Mouse (Mus musculus) testis, adult 2 months (tissue): ENCODE data around the gene Kcnj9.

ENCODE experiments used
- CTCF ChIP-seq: fragments of 200-500 bp; IDR thresholded peaks from 2 replicates; pipeline ENCODE4 v1.5.1; 2012; ENCODE audit warnings: low read depth, mild to moderate bottlenecking, inconsistent platforms, low read length, moderate library complexity; ENCODE audit not compliant: control insufficient read depth, insufficient read depth, insufficient replicate concordance
- POLR2A ChIP-seq: fragments of 200-500 bp; IDR thresholded peaks from 2 replicates; pipeline ENCODE4 v1.6.1; 2012; ENCODE audit warnings: low read depth, mild to moderate bottlenecking, inconsistent platforms, low read length, moderate library complexity; ENCODE audit not compliant: control insufficient read depth

- TF ChIP-seq CTCF (no peak), POLR2A (no peak)
These were observed 51.9 kb downstream of the Kcnj9 start for GRCm38 (mm10) chr1:172277172-172277571.
